ENCODE assay signal across 8 mouse cellular contexts in the genomic region with DNA sequence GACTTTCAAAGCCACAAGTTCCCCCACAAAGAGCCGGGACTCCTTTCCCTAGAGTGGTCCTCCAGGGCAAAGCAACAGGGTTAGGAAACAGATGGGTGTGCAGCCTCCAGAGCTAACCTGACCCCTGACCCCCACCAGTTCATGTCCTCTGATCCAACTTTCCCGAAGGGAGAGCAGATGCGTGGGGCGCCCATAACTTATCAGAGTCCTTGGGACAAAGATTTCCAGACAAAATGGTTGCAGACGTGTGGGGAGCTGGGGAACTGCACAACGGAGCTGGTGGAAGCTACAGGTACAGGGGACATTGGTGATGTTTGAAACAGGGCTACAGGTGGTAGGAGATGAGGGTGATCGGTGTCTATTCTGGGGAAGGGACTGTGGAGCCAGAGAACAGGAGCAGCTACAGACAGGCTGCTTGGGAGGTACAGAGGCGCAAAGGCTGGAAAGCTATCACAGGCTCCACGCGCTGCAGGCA. TPM values are rescaled to one million over a fixed set of nuclear protein-coding genes. Genes with fewer than 3 reads are reported as not detected.
A peak's percentile ranks its signal among the peaks of the same experiment; 100 is the strongest.
DNase-seq lines count a peak whose midpoint lies in the region; ATAC-seq and TF ChIP-seq lines count a peak whose summit lies in the region.

No protein-coding gene starts in this region.

- H3K4me1 ChIP-seq in forebrain, embryonic 13.5 days = peaks cover 41% of the 10 kb centered on the region
- peaks cover 18% of the 10 kb centered on the region for H3K4me1 ChIP-seq in kidney, embryonic 16.5 days (ENCODE audit: insufficient read depth, low read length)

- H3K79me3 ChIP-seq in C2C12 (ENCODE audit: low read depth) = no peaks in the 10 kb centered on the region

- peak overlapping the region; percentile 98 for H3K27ac ChIP-seq in forebrain, embryonic 13.5 days
- H3K27ac ChIP-seq in kidney, embryonic 16.5 days (ENCODE audit: low read length) = no peak overlapping the region

- ATAC-seq in cerebellum, adult (ENCODE audit: insufficient number of reproducible peaks, low FRiP score, low TSS enrichment) = no peak
- 0 out of 2 replicates have a peak, but pooled peaks have one; percentile 1 for ATAC-seq in forebrain, embryonic 13.5 days
- ATAC-seq in kidney, embryonic 16.5 days (ENCODE audit: low FRiP score, low TSS enrichment) = no peak

- H3K4me2 ChIP-seq in forebrain, embryonic 13.5 days = peak overlapping the region; percentile 90
- H3K4me2 ChIP-seq in kidney, embryonic 16.5 days (replicated peaks; ENCODE audit: low read depth, low read length) = peak overlapping the region; percentile 95
- peak overlapping the region; percentile 87 for H3K4me2 ChIP-seq in myocyte (ENCODE audit: low read depth)

- peak overlapping the region; percentile 65 for H3K4me3 ChIP-seq in C2C12 (ENCODE audit: insufficient read depth, poor library complexity, severe bottlenecking)
- peak overlapping the region; percentile 94 for H3K4me3 ChIP-seq in forebrain, embryonic 13.5 days
- peak overlapping the region; percentile 92 for H3K4me3 ChIP-seq in kidney, embryonic 16.5 days (ENCODE audit: low read length)
- H3K4me3 ChIP-seq in myocyte = peak overlapping the region; percentile 46

- H3K9me3 ChIP-seq in forebrain, embryonic 13.5 days (replicated peaks) = no peaks in the 10 kb centered on the region
- no peaks in the 10 kb centered on the region for H3K9me3 ChIP-seq in kidney, embryonic 16.5 days (ENCODE audit: low read length)

- 0% methylated on average over 10 of the region's 10 CpGs for WGBS in forebrain, embryonic 13.5 days
- WGBS in kidney, embryonic 16.5 days = 2% methylated on average over 10 of the region's 10 CpGs

- peak; percentile 10 for DNase-seq in cerebellum, adult 9-11 months
- DNase-seq in thymus, adult 18-20 months = no peak
- DNase-seq in thymus, postnatal 36 days = no peak

- no peak for TF ChIP-seq POLR2A in myocyte (IDR thresholded peaks at IDR 0.05; ENCODE audit: insufficient read length, low read depth)

- H3ac ChIP-seq in C2C12 (ENCODE audit: control insufficient read depth, insufficient read length, low read depth) = peak overlapping the region; percentile 79
- no peak overlapping the region for H3ac ChIP-seq in myocyte (ENCODE audit: control insufficient read depth, insufficient read length)

- H3K79me2 ChIP-seq in C2C12 (ENCODE audit: control insufficient read depth, insufficient read depth) = peaks cover 47% of the 10 kb centered on the region
- H3K79me2 ChIP-seq in myocyte (ENCODE audit: control insufficient read depth, insufficient read depth) = no peaks in the 10 kb centered on the region

- TF ChIP-seq CTCF in C2C12 (IDR thresholded peaks at IDR 0.05; ENCODE audit: control insufficient read depth, insufficient read depth, insufficient read length) = no peak

- H3K36me3 ChIP-seq in C2C12 (ENCODE audit: control insufficient read depth, insufficient read depth) (no peaks in the 10 kb centered on the region), myocyte (ENCODE audit: control insufficient read depth, insufficient read depth) (no peaks in the 10 kb centered on the region)
- 0 out of 2 replicates have a peak, but pooled peaks cover 7% of the 10 kb centered on the region for H3K36me3 ChIP-seq in forebrain, embryonic 13.5 days (ENCODE audit: poor library complexity, severe bottlenecking)
- no peaks in the 10 kb centered on the region for H3K36me3 ChIP-seq in kidney, embryonic 16.5 days (ENCODE audit: insufficient read depth, low read length)

- peak overlapping the region; percentile 98 for H3K9ac ChIP-seq in forebrain, embryonic 13.5 days
- H3K9ac ChIP-seq in kidney, embryonic 16.5 days (replicated peaks; ENCODE audit: low read length) = peak overlapping the region; percentile 94

- no peaks in the 10 kb centered on the region for H3K27me3 ChIP-seq in C2C12 (ENCODE audit: control insufficient read depth, insufficient read depth, insufficient read length)
- no peaks in the 10 kb centered on the region for H3K27me3 ChIP-seq in forebrain, embryonic 13.5 days
- H3K27me3 ChIP-seq in kidney, embryonic 16.5 days (ENCODE audit: insufficient read depth, low read length) = no peaks in the 10 kb centered on the region
- H3K27me3 ChIP-seq in myocyte (ENCODE audit: control insufficient read depth, insufficient read depth, insufficient read length) = no peaks in the 10 kb centered on the region

TF ChIP-seq in C2C12, 6 proteins besides CTCF, POLR2A, EP300 and RAD21:
- TF ChIP-seq MYOD1 (IDR thresholded peaks at IDR 0.05; ENCODE audit: control insufficient read depth, insufficient read length, low read depth) (no peak), MAX (IDR thresholded peaks at IDR 0.05) (no peak), FOSL1 (IDR thresholded peaks at IDR 0.05; ENCODE audit: insufficient read depth, low read length, poor library complexity, severe bottlenecking) (no peak), MYOG (IDR thresholded peaks at IDR 0.05; ENCODE audit: control insufficient read depth, extremely low read depth, insufficient read length) (no peak), USF1 (IDR thresholded peaks at IDR 0.05; ENCODE audit: low read depth) (no peak)

TF ChIP-seq in myocyte, 11 proteins besides CTCF, POLR2A, EP300 and RAD21:
- TF ChIP-seq MYOD1 (IDR thresholded peaks at IDR 0.05; ENCODE audit: control insufficient read depth in 1 of 3, insufficient read length in 2 of 3, low read depth in 2 of 3) (no peak), MYOG (IDR thresholded peaks at IDR 0.05; ENCODE audit: control insufficient read depth in 1 of 3, insufficient read depth in 1 of 3, insufficient read length in 2 of 3, low read depth in 2 of 3) (no peak), TCF3 (IDR thresholded peaks at IDR 0.05; ENCODE audit: insufficient read length, low read depth) (no peak)

RNA-seq across cellular contexts. Expression of a gene that starts 1.4 kb away (rescaled TPM):
- polyA plus RNA-seq in C2C12 (2012; fragmentation: generic; extraction: Trizol) (8.6 TPM), myocyte (2012; fragmentation: generic; extraction: Trizol) (5.5 TPM)
- 31.5 and 34.4 TPM in 2 replicates for polyA plus RNA-seq in forebrain, embryonic 13.5 days (2015; fragmentation: Nextera tagmentation; extraction: Ambion mirVana)
- 15.2 and 16.5 TPM in 2 replicates for polyA plus RNA-seq in kidney, embryonic 16.5 days (2015; fragmentation: Nextera tagmentation; extraction: Ambion mirVana)
